Mouse (Mus musculus) intestine, embryonic 15.5 days (tissue): ENCODE measurements around the gene Lce1c. TPM values are rescaled to one million over a fixed set of nuclear protein-coding genes. Genes with fewer than 3 reads are reported as not detected.
"Not testable (repeated sequence)": the region's sequence is repeated elsewhere in the genome, so short reads cannot be mapped to it uniquely, and the experiment has no call there.

Experiments used
- ATAC-seq: fragments of 200-750 bp; cut with Nextera tagmentation; 2 replicates; pipeline ENCODE4 v1.8.0; 2017; ENCODE audit warnings: moderate TSS enrichment, moderate library complexity
- H3K27ac ChIP-seq: fragments of 300-500 bp; sonication (generic); 2 replicates; pipeline ENCODE4 v1.5.1; 2015; ENCODE audit warnings: mild to moderate bottlenecking, inconsistent platforms
- H3K27me3 ChIP-seq: fragments of 300-500 bp; sonication (generic); replicated peaks from 2 replicates; pipeline ENCODE4 v1.6.1; 2015; ENCODE audit warnings: inconsistent platforms
- H3K36me3 ChIP-seq: fragments of 300-500 bp; sonication (generic); 2 replicates; pipeline ENCODE4 v1.6.1; 2015; ENCODE audit warnings: inconsistent platforms
- H3K4me1 ChIP-seq: fragments of 300-500 bp; sonication (generic); replicated peaks from 2 replicates; pipeline ENCODE4 v1.6.1; 2015; ENCODE audit warnings: inconsistent platforms
- H3K4me2 ChIP-seq: fragments of 300-500 bp; sonication (generic); replicated peaks from 2 replicates; pipeline ENCODE4 v1.6.1; 2015; ENCODE audit warnings: mild to moderate bottlenecking, inconsistent platforms
- H3K4me3 ChIP-seq: fragments of 300-500 bp; sonication (generic); replicated peaks from 2 replicates; pipeline ENCODE4 v1.5.1; 2015; ENCODE audit warnings: inconsistent platforms
- H3K9ac ChIP-seq: fragments of 300-500 bp; sonication (generic); 2 replicates; pipeline ENCODE4 v1.6.1; 2015; ENCODE audit warnings: inconsistent platforms
- H3K9me3 ChIP-seq: fragments of 300-500 bp; sonication (generic); 2 replicates; pipeline ENCODE4 v1.6.1; 2016; ENCODE audit warnings: inconsistent platforms
- WGBS: fragments of 180-500 bp; shearing (Covaris S2); methylation state at CpG from one replicate; pipeline ENCODE4 v1.1.7; 2015; 5-methylcytosine and 5-hydroxymethylcytosine counted together
- polyA plus RNA-seq: library from polyadenylated mRNA; unstranded; fragments of >200 nt; fragmentation: Nextera tagmentation; extraction: Ambion mirVana; gene quantifications from 2 replicates; pipeline ENCODE4 v1.2.1, GENCODE M21; 2015

The Lce1c gene
- polyA plus RNA-seq = not detected in 2 replicates

- Histone ChIP-seq H3K4me2 (no peak within 1 kb of the TSS), H3K36me3 (no peaks in the 10 kb centered on the region), H3K27me3 (no peaks in the 10 kb centered on the region), H3K27ac (no peak within 1 kb of the TSS), H3K9me3 (no peaks in the 10 kb centered on the region), H3K9ac (no peak within 1 kb of the TSS), H3K4me3 (no peak within 1 kb of the TSS), H3K4me1 (no peaks in the 10 kb centered on the region)
- 90% methylated on average over 4 of the region's 4 CpGs for WGBS
- no peak for ATAC-seq
These were observed at the start of gene Lce1c for GRCm38 (mm10) chr3:92678947-92679346. TSS of gene Lce1c (plus strand) at chr3:92679247.

- peak; percentile 93 for ATAC-seq
- no peak overlapping the region for H3K4me2 ChIP-seq
- H3K27ac ChIP-seq = no peak overlapping the region
- no peaks in the 10 kb centered on the region for H3K9me3 ChIP-seq
- no peaks in the 10 kb centered on the region for H3K27me3 ChIP-seq
- H3K4me3 ChIP-seq = no peak overlapping the region
- no peaks in the 10 kb centered on the region for H3K36me3 ChIP-seq
- WGBS = 45% methylated on average over 1 of the region's 1 CpGs
- H3K4me1 ChIP-seq = no peaks in the 10 kb centered on the region
- H3K9ac ChIP-seq = no peak overlapping the region
These were observed 41.0 kb upstream of the Lce1c start for GRCm38 (mm10) chr3:92637745-92638652.

- Histone ChIP-seq H3K36me3 (no peaks in the 10 kb centered on the region), H3K9me3 (no peaks in the 10 kb centered on the region), H3K4me2 (no peak overlapping the region), H3K27me3 (no peaks in the 10 kb centered on the region), H3K4me3 (no peak overlapping the region), H3K27ac (no peak overlapping the region), H3K9ac (no peak overlapping the region), H3K4me1 (no peaks in the 10 kb centered on the region)
- WGBS = 62% methylated on average over 3 of the region's 3 CpGs
- peak; percentile 89 for ATAC-seq
These were observed 40.4 kb upstream of the Lce1c start for GRCm38 (mm10) chr3:92638653-92638991.

GRCm38 (mm10) chr3:92639854-92640253 is 39.2 kb upstream of the Lce1c start:
- Histone ChIP-seq H3K4me1 (no peaks in the 10 kb centered on the region), H3K4me3 (no peak overlapping the region), H3K36me3 (no peaks in the 10 kb centered on the region), H3K27ac (no peak overlapping the region), H3K9ac (no peak overlapping the region), H3K4me2 (no peak overlapping the region), H3K27me3 (no peaks in the 10 kb centered on the region), H3K9me3 (no peaks in the 10 kb centered on the region)
- 90% methylated on average over 15 of the region's 15 CpGs for WGBS
- no peak for ATAC-seq

- H3K9ac ChIP-seq = no peak within 1 kb of the TSS
- ATAC-seq = no peak
- H3K4me1 ChIP-seq = no peaks in the 10 kb centered on the region
- no peak within 1 kb of the TSS for H3K4me3 ChIP-seq
- no peaks in the 10 kb centered on the region for H3K36me3 ChIP-seq
- no peaks in the 10 kb centered on the region for H3K27me3 ChIP-seq
- H3K4me2 ChIP-seq = no peak within 1 kb of the TSS
- H3K27ac ChIP-seq = no peak within 1 kb of the TSS
- WGBS = 78% methylated on average over 1 of the region's 1 CpGs
- no peaks in the 10 kb centered on the region for H3K9me3 ChIP-seq
These were observed 30.8 kb upstream of the Lce1c start, which contains the start of gene Lce1a1 for GRCm38 (mm10) chr3:92648207-92648606. TSS of gene Lce1a1 (minus strand) at chr3:92648307.

GRCm38 (mm10) chr3:92656826-92657225 is 22.2 kb upstream of the Lce1c start, which contains the start of gene Lce1b:
TSS of gene Lce1b (minus strand) at chr3:92656926.
- no peaks in the 10 kb centered on the region for H3K36me3 ChIP-seq
- no peak within 1 kb of the TSS for H3K27ac ChIP-seq
- ATAC-seq = no peak
- H3K9ac ChIP-seq = no peak within 1 kb of the TSS
- H3K4me3 ChIP-seq = no peak within 1 kb of the TSS
- no peaks in the 10 kb centered on the region for H3K9me3 ChIP-seq
- H3K4me1 ChIP-seq = no peaks in the 10 kb centered on the region
- H3K4me2 ChIP-seq = no peak within 1 kb of the TSS
- no peaks in the 10 kb centered on the region for H3K27me3 ChIP-seq

GRCm38 (mm10) chr3:92670215-92670614 is 8.8 kb upstream of the Lce1c start, which contains the start of gene Lce1a2:
TSS of gene Lce1a2 (minus strand) at chr3:92670315.
- no peak within 1 kb of the TSS for H3K4me2 ChIP-seq
- H3K4me3 ChIP-seq = no peak within 1 kb of the TSS
- ATAC-seq = no peak
- no peaks in the 10 kb centered on the region for H3K27me3 ChIP-seq
- no peaks in the 10 kb centered on the region for H3K9me3 ChIP-seq
- no peaks in the 10 kb centered on the region for H3K36me3 ChIP-seq
- no peak within 1 kb of the TSS for H3K9ac ChIP-seq
- H3K4me1 ChIP-seq = no peaks in the 10 kb centered on the region
- no peak within 1 kb of the TSS for H3K27ac ChIP-seq

- H3K4me3 ChIP-seq = no peak within 1 kb of the TSS
These were observed 8.1 kb downstream of the Lce1c start, which contains the start of gene Lce1d for GRCm38 (mm10) chr3:92687110-92687509. TSS of gene Lce1d (minus strand) at chr3:92687210.

GRCm38 (mm10) chr3:92689154-92689553 is 10.1 kb downstream of the Lce1c start:
- 80% methylated on average over 16 of the region's 16 CpGs for WGBS
- H3K27ac ChIP-seq, ATAC-seq, H3K4me3 ChIP-seq, H3K9ac ChIP-seq, H3K36me3 ChIP-seq, H3K4me2 ChIP-seq, H3K4me1 ChIP-seq, H3K27me3 ChIP-seq, H3K9me3 ChIP-seq: not testable (repeated sequence)

More at GRCm38 (mm10) chr3:92687110-92687509, 8.1 kb downstream of the Lce1c start, which contains the start of gene Lce1d:
- no peak for ATAC-seq
- H3K9ac ChIP-seq = no peak within 1 kb of the TSS
- no peaks in the 10 kb centered on the region for H3K4me1 ChIP-seq
- H3K27me3 ChIP-seq = no peaks in the 10 kb centered on the region
- H3K4me2 ChIP-seq = no peak within 1 kb of the TSS
- no peak within 1 kb of the TSS for H3K27ac ChIP-seq
- no peaks in the 10 kb centered on the region for H3K9me3 ChIP-seq
- WGBS = 57% methylated on average over 2 of the region's 2 CpGs
- H3K36me3 ChIP-seq = no peaks in the 10 kb centered on the region

GRCm38 (mm10) chr3:92691688-92692087 is 12.6 kb downstream of the Lce1c start:
- H3K9me3 ChIP-seq = no peaks in the 10 kb centered on the region
- no peak overlapping the region for H3K9ac ChIP-seq
- H3K4me1 ChIP-seq = no peaks in the 10 kb centered on the region
- no peaks in the 10 kb centered on the region for H3K27me3 ChIP-seq
- no peak overlapping the region for H3K4me3 ChIP-seq
- no peak overlapping the region for H3K27ac ChIP-seq
- no peak overlapping the region for H3K4me2 ChIP-seq
- H3K36me3 ChIP-seq = no peaks in the 10 kb centered on the region
- ATAC-seq = no peak

- 20% methylated on average over 1 of the region's 1 CpGs for WGBS
- Histone ChIP-seq H3K36me3 (no peaks in the 10 kb centered on the region), H3K4me3 (no peak overlapping the region), H3K27ac (no peak overlapping the region), H3K27me3 (no peaks in the 10 kb centered on the region), H3K4me1 (no peaks in the 10 kb centered on the region), H3K9me3 (no peaks in the 10 kb centered on the region), H3K4me2 (no peak overlapping the region), H3K9ac (no peak overlapping the region)
- no peak for ATAC-seq
These were observed 15.6 kb downstream of the Lce1c start for GRCm38 (mm10) chr3:92694613-92695012.

- H3K4me3 ChIP-seq = no peak within 1 kb of the TSS
- 83% methylated on average over 2 of the region's 2 CpGs for WGBS
- no peak within 1 kb of the TSS for H3K4me2 ChIP-seq
- H3K36me3 ChIP-seq = no peaks in the 10 kb centered on the region
- no peaks in the 10 kb centered on the region for H3K9me3 ChIP-seq
- no peaks in the 10 kb centered on the region for H3K27me3 ChIP-seq
- no peaks in the 10 kb centered on the region for H3K4me1 ChIP-seq
- no peak within 1 kb of the TSS for H3K27ac ChIP-seq
- no peak for ATAC-seq
- H3K9ac ChIP-seq = no peak within 1 kb of the TSS
These were observed 29.9 kb downstream of the Lce1c start, which contains the start of gene Lce1e for GRCm38 (mm10) chr3:92708974-92709373. TSS of gene Lce1e (minus strand) at chr3:92709074.

- Histone ChIP-seq H3K4me3 (no peak overlapping the region), H3K4me2 (no peak overlapping the region), H3K36me3 (no peaks in the 10 kb centered on the region), H3K9ac (no peak overlapping the region), H3K9me3 (no peaks in the 10 kb centered on the region), H3K27me3 (no peaks in the 10 kb centered on the region), H3K4me1 (no peaks in the 10 kb centered on the region), H3K27ac (no peak overlapping the region)
- no peak for ATAC-seq
These were observed 36.1 kb downstream of the Lce1c start for GRCm38 (mm10) chr3:92715122-92715521.
